Mouse (Mus musculus) heart, adult 2 months (tissue): ENCODE results near the gene Svs1. TPM values are rescaled to one million over a fixed set of nuclear protein-coding genes. Genes with fewer than 3 reads are reported as not detected.

ENCODE experiments used
- DNase-seq, 2 experiments: peaks; one replicate each; pipeline ENCODE4 v3.0.0; 2021
- H3K27ac ChIP-seq: fragments of 200-600 bp; 2 replicates; pipeline ENCODE4 v1.8.1; 2022
- H3K27me3 ChIP-seq: fragments of 200-500 bp; 2 replicates; pipeline ENCODE4 v1.6.1; 2012; ENCODE audit warnings: mild to moderate bottlenecking, low read length, inconsistent platforms, mixed read lengths; ENCODE audit not compliant: control insufficient read depth, insufficient read depth
- H3K36me3 ChIP-seq: fragments of 200-500 bp; 2 replicates; pipeline ENCODE4 v1.6.1; 2012; ENCODE audit warnings: low read length, inconsistent platforms; ENCODE audit not compliant: control insufficient read depth, insufficient read depth
- H3K4me1 ChIP-seq: fragments of 200-500 bp; 2 replicates; pipeline ENCODE4 v1.6.1; 2011; ENCODE audit warnings: low read length; ENCODE audit not compliant: control insufficient read depth, insufficient read depth
- H3K4me3 ChIP-seq: fragments of 200-600 bp; 2 replicates; pipeline ENCODE4 v1.8.1; 2022
- H3K79me2 ChIP-seq: fragments of 200-500 bp; replicated peaks from 2 replicates; pipeline ENCODE4 v1.6.1; 2012; ENCODE audit warnings: mild to moderate bottlenecking, inconsistent platforms, low read length, moderate library complexity, mixed read lengths; ENCODE audit not compliant: control insufficient read depth, insufficient read depth
- H3K9ac ChIP-seq: fragments of 200-500 bp; 2 replicates; pipeline ENCODE4 v1.6.1; 2012; ENCODE audit warnings: low read depth, mild to moderate bottlenecking, control low read depth, inconsistent platforms, low read length, mixed read lengths
- CTCF ChIP-seq: fragments of 200-600 bp; IDR thresholded peaks from 2 replicates; pipeline ENCODE4 v1.8.1; 2022; ENCODE audit warnings: antibody characterized with exemption, mild to moderate bottlenecking, moderate library complexity
- EP300 ChIP-seq: fragments of 200-500 bp; IDR thresholded peaks from 2 replicates; pipeline ENCODE4 v1.6.1; 2011; ENCODE audit warnings: low read depth, low read length, control low read depth; ENCODE audit not compliant: insufficient read depth
- POLR2A ChIP-seq: fragments of 200-500 bp; IDR thresholded peaks from 2 replicates; pipeline ENCODE4 v1.6.1; 2011; ENCODE audit warnings: mild to moderate bottlenecking, low read depth, low read length, control low read depth; ENCODE audit not compliant: insufficient read depth
- WGBS: fragments of 180-500 bp; shearing (Covaris S2); methylation state at CpG from one replicate; pipeline ENCODE4 v1.1.7; 2018; 5-methylcytosine and 5-hydroxymethylcytosine counted together
- intact Hi-C: fragments of 180-260 bp; cut with DNase I; formaldehyde crosslinking; loops from one replicate; pipeline ENCODE4 v1.15.1; 2025
- polyA plus RNA-seq: library from polyadenylated mRNA; depleted of rRNA; stranded (reverse); fragments of >200 nt; gene quantifications from 2 replicates; pipeline ENCODE4 v1.2.3, GENCODE M21; 2012
- total RNA-seq, 2 experiments: library from RNA; stranded (reverse); gene quantifications; 2 replicates each; pipeline ENCODE4 v1.2.3; 2021

Svs1 gene
- total and polyA plus RNA-seq, 3 experiments: not detected

DNA sequence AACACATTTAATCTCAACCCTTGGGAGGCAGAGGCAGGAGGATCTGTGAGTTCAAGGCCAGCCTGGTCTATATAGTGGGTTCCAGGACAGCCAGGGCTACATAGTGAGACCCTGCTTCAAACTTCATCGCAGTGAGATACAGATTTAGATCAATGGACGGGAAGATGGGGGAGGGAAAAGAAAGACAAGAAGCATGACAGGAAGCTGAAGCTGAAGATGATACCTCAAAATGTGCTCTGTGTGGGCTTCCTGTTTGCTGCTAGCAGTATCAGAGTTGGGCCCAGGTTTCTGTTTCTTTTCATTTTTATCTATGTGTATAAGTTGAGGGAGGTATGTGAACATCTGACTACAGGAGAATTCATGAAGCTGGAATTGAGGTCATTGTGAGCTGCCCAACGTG lies 26.8 kb downstream of the Svs1 start:
- no peaks in the 10 kb centered on the region for H3K27me3 ChIP-seq
- no peaks in the 10 kb centered on the region for H3K36me3 ChIP-seq
- H3K4me1 ChIP-seq: peaks cover 2% of the 10 kb centered on the region; the same call in 1 of the 2 replicates
- 74% methylated on average over 3 of the region's 3 CpGs for WGBS
- no peak overlapping the region for H3K27ac ChIP-seq
- no peak for DNase-seq
- no peaks in the 10 kb centered on the region for H3K79me2 ChIP-seq
- intact Hi-C loops: no loop called here
- TF ChIP-seq CTCF (no peak), POLR2A (no peak), EP300 (no peak)
- no peak overlapping the region for H3K9ac ChIP-seq
- no peak overlapping the region for H3K4me3 ChIP-seq

DNA sequence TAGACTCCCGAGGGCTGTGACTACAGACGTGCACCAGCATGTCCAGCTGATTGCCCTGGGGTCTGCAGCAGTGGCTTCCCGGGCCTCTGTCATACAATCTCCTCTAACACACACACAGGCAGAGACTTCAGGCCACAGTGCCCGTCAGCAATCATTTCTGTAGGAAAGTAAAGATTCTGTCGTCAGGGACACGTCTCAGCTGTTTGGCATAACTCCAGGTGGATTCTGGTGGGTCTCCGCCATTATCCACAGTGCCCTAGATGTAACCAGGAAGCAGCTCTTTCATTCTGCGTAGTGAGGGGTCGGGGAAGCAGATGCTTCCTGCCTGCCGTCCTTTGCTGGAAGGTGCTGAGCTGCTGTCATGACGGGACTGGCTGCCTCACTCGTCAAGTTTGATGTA lies 30.5 kb downstream of the Svs1 start:
- no peak overlapping the region for H3K9ac ChIP-seq
- intact Hi-C loops: no loop called here
- 26% methylated on average over 12 of the region's 12 CpGs for WGBS
- H3K27ac ChIP-seq: no peak overlapping the region
- no peaks in the 10 kb centered on the region for H3K27me3 ChIP-seq
- H3K36me3 ChIP-seq: no peaks in the 10 kb centered on the region
- H3K4me3 ChIP-seq: no peak overlapping the region
- H3K79me2 ChIP-seq: no peaks in the 10 kb centered on the region
- no peak for DNase-seq
- H3K4me1 ChIP-seq: peaks cover 2% of the 10 kb centered on the region; the same call in 1 of the 2 replicates
- TF ChIP-seq POLR2A (no peak), EP300 (no peak), CTCF (no peak)

- H3K4me1 ChIP-seq: peaks cover 2% of the 10 kb centered on the region; the same call in 1 of the 2 replicates
- WGBS: 96% methylated on average over 1 of the region's 1 CpGs
- TF ChIP-seq EP300 (no peak), CTCF (no peak), POLR2A (no peak)
- intact Hi-C loops: no loop called here
- H3K4me3 ChIP-seq: no peak overlapping the region
- no peaks in the 10 kb centered on the region for H3K79me2 ChIP-seq
- H3K36me3 ChIP-seq: no peaks in the 10 kb centered on the region
- no peak for DNase-seq
- H3K27ac ChIP-seq: no peak overlapping the region
- H3K27me3 ChIP-seq: no peaks in the 10 kb centered on the region
- no peak overlapping the region for H3K9ac ChIP-seq
Observed at GRCm38 (mm10) chr6:49019341-49019740, 32.7 kb downstream of the Svs1 start.

DNA sequence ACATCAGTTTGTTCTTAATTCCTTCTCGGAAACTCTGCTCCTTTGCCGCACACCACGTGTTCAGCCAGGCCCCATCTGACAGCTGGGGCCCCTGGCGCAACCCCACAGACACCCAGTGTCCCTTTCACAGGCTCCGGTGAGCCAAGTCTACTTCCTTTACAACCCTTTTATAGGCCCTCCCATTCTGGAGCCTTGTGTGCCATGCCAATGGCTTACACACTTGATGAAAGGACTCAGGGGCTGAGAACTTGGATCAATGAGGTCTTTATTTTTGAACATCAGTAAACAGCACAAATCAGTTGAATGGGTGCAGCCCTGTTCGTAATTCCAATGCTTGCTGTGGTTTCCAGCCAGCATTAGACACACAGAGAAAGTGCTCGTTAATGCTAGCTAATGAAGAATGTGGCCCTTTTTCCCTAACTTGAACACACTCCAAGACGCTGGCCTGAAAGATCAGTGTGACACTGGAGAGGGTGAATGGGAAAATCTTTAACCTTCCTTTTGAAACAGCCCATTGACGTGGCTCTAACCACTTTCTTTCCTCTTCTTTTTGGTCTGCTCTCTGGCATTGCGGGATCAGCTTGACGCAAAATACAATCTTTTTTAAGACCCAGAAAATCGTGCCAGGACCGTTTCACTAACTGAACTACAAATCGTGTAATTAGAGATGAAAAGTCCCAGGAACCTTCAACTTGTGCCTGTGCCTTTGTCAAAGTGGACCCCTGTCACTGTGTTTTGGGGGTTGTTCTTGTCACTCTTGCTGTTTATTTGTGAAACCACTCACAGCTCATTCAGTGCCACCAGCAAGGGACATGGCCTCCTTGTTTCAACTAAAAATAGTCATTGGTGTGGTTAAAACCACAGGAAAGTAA lies 34.7 kb downstream of the Svs1 start:
- DNase-seq: no peak
- H3K9ac ChIP-seq: no peak overlapping the region
- intact Hi-C loops: no loop called here
- H3K27me3 ChIP-seq: no peaks in the 10 kb centered on the region
- H3K79me2 ChIP-seq: no peaks in the 10 kb centered on the region
- 75% methylated on average over 14 of the region's 14 CpGs for WGBS
- H3K4me3 ChIP-seq: no peak overlapping the region
- TF ChIP-seq EP300 (no peak), POLR2A (no peak), CTCF (no peak)
- H3K4me1 ChIP-seq: peaks cover 2% of the 10 kb centered on the region; the same call in 1 of the 2 replicates
- no peak overlapping the region for H3K27ac ChIP-seq
- H3K36me3 ChIP-seq: no peaks in the 10 kb centered on the region

DNA sequence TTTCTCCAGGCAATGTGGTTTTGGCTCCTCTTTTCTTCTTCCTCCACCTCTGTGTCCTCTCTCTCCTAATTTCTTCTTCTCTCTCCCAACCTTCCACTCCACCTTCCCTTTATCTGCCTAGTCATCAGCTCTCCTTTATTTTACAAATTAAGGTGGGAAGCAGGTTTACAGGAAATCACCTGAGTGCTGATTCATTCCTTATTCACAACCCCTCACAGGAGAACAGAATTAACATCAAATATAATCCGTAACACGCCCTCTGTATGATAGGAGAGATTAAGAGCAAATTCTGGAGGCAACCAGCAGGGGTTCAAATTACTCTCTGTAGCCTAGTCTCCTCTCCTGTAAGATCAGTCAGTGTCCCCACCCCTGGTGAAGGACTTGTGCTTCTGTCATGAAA lies 35.7 kb downstream of the Svs1 start:
- TF ChIP-seq POLR2A: no peak
- no peak for TF ChIP-seq CTCF
- TF ChIP-seq EP300: no peak
- Histone ChIP-seq H3K4me3 (no peak overlapping the region), H3K4me1 (no peaks in the 10 kb centered on the region), H3K9ac (no peak overlapping the region), H3K79me2 (no peaks in the 10 kb centered on the region), H3K36me3 (no peaks in the 10 kb centered on the region), H3K27me3 (no peaks in the 10 kb centered on the region), H3K27ac (no peak overlapping the region)
- 76% methylated on average over 2 of the region's 2 CpGs for WGBS
- no peak for DNase-seq
- intact Hi-C loops: no loop called here

GRCm38 (mm10) chr6:49023315-49023714 lies 36.7 kb downstream of the Svs1 start:
- H3K27me3 ChIP-seq: no peaks in the 10 kb centered on the region
- H3K4me1 ChIP-seq: no peaks in the 10 kb centered on the region
- intact Hi-C loops: no loop called here
- no peaks in the 10 kb centered on the region for H3K36me3 ChIP-seq
- no peak overlapping the region for H3K9ac ChIP-seq
- H3K27ac ChIP-seq: no peak overlapping the region
- no peaks in the 10 kb centered on the region for H3K79me2 ChIP-seq
- 77% methylated on average over 10 of the region's 10 CpGs for WGBS
- no peak for DNase-seq
- H3K4me3 ChIP-seq: no peak overlapping the region
- TF ChIP-seq CTCF (no peak), EP300 (no peak), POLR2A (no peak)
